Mouse (Mus musculus) megakaryocyte, adult 5-6 weeks (primary cell): Measurements from ENCODE around the gene Fam170b. TPM values are rescaled to one million over a fixed set of nuclear protein-coding genes. Genes with fewer than 3 reads are reported as not detected.

Source experiments
- ATAC-seq: 2 replicates; pipeline ENCODE4 v1.8.0; 2016; ENCODE audit warnings: mild to moderate bottlenecking, inconsistent platforms; ENCODE audit not compliant: poor library complexity, severe bottlenecking
- total RNA-seq, 2 experiments: library from RNA; stranded (forward) in 1 of 2; stranded (reverse) in 1 of 2; fragments of 153-499, 151-499 nt in 1 of 2; fragments of 221-1000, 200-1000 nt in 1 of 2; gene quantifications; 2 replicates each; pipeline versions ENCODE4 v1.2.3 to v1.2.4; 2015 to 2017

Gene Fam170b
- total RNA-seq, 2 experiments from 2014 or later = not detected

- no peak for ATAC-seq
Observed at GRCm38 (mm10) chr14:32827165-32827564, 6.6 kb upstream of the Fam170b start.

DNA sequence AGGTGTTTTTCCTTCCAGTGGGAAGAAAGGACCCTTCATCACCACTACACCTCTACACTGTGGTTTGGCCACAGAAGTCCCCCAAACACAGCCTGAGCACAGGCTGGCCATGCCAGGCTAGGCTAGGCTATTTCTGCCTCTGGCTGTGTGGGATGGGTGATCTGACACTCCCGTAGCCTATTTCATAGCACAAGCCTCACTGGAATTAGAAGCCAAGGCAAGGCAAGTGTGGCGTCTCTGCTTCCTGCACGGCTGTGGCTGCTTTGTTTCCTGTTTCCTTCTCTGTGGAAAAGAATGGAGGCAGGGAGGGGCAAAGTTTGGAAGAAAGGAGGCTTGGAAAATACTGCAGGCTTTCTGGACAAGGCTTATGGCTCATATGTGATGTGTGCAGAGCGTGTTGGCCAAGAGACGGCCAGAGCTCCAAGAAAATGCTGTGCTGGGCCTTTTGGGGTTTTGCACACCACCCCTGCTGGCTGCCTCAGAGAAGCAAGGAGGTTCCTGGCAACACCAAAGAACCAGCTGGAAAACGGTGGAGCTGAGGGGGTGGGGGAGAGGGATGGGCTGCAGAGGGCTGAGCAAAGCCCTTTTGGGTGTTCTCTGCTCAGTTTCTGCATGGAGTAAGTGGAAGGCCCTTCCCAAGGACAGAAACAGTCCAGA, 5.6 kb upstream of the Fam170b start:
- no peak for ATAC-seq

DNA sequence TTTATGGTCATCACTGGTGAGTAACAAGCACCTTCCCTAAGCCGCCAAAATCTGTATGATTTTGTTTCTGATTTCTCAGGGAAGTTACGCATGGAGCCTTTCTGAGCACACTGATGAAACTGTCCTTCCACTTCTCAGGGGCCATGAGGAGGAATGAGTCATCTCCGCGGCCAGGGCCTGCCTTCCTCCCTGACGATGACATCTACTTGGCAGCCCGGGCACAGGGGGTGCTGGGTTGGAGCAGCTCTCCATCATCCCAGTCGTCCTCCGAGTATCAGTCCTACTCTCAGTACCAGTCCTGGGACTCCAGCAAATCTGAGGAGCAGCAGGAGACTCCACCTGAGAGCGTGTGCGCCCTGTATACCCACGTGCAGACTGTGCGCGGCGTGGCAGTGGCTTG, 1.4 kb downstream of the Fam170b start:
- no peak for ATAC-seq

- no peak for ATAC-seq
Observed at GRCm38 (mm10) chr14:32835596-32835995, 1.8 kb downstream of the Fam170b start.

GRCm38 (mm10) chr14:32836191-32836590, 2.4 kb downstream of the Fam170b start:
- no peak for ATAC-seq

DNA sequence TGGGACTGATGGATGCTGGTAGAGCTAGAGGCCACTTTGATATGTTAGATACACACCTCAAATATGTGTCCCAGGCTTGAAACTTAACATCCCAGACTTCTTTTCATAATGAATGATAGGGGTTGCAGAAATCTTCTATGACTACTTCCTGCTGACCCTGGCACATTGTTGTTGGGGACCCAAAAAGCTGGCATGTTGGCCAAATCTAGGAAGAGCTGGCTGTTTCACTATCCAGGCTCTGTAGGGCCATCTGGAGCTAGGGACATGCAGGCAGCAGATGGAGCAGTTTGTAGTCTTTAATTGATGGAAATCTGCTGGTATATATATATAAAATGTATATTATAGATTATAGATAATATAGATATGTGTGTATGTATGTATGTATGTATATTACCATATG, 8.3 kb downstream of the Fam170b start:
- no peak for ATAC-seq

DNA sequence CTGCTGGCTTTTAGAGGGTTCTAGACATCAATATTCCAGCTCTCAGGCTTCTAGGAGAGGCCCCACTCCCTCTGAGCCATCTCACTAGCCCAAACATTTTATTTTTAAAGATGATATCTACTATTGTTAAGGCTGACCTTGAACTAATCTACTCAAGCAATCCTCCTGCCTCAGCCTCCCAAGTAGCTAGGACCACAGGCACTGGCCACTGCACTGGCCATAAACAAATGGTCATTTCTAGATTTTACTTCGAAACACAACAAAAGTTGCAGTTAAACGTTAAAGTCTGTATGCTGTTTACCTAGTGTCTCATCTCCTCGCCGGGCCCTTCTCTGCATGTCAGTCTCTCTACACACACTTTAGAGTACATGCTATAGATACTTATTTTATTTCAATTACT, 20.3 kb downstream of the Fam170b start:
- ATAC-seq = no peak

GRCm38 (mm10) chr14:32856246-32856645, 22.5 kb downstream of the Fam170b start:
- ATAC-seq = no peak

DNA sequence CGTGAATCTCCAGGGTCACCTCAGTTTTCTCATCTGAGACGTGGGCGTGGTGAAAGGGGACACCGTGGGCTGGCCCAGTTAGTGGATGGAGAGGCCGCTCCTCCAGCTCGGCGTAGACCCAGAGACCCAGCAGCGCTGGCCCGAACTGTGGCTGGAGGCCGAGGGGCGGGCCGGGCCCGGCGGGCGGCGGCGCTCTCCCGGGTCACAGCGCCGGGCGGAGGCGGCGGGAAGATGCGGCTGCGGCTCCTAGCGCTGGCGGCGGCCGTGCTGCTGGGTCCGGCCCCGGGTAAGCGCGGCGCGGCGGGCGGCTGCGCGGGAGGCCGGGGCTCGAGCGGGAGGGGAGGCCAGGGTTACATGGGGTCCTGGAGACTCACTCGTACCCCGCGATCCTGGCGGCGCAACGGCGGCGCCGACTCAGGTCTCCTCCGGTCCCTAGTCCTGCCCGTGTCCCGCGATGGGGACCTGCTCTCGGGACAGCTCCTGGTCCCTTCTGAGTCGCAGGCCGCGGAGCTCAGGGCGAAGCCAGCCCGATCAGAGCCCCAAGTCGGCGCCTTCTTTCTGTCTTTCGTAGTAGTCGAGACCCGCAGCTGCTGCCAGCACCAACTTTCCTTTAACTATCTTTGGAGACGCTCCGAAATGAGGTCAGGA, 23.0 kb downstream of the Fam170b start, which contains the start of gene Vstm4:
TSS of gene Vstm4 (plus strand) at position 76 of the 648 bp plus-strand sequence.
- ATAC-seq = no peak

DNA sequence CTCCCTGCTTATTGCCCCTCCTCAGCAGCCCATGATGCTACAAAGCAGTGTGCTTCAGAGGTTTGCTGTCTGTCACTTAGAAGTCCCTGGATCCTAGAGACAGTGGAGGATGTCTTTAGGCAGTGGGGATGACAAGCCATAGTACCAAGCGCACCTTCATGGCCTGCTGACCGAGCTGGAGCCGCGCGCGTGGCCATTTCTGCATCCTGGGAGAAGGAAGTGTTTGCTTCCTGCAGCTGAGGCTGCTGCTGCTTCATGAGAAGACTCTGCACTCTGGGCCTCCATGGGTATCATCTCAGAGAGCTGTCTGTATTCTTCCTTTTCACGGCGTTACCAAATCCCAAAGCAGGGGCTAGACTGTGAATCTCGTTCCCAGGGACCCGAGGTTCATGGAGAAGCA, 24.6 kb downstream of the Fam170b start:
- no peak for ATAC-seq

- ATAC-seq = no peak
Observed at GRCm38 (mm10) chr14:32858941-32859510, 25.3 kb downstream of the Fam170b start.

GRCm38 (mm10) chr14:32859831-32860569, 26.2 kb downstream of the Fam170b start:
- no peak for ATAC-seq

DNA sequence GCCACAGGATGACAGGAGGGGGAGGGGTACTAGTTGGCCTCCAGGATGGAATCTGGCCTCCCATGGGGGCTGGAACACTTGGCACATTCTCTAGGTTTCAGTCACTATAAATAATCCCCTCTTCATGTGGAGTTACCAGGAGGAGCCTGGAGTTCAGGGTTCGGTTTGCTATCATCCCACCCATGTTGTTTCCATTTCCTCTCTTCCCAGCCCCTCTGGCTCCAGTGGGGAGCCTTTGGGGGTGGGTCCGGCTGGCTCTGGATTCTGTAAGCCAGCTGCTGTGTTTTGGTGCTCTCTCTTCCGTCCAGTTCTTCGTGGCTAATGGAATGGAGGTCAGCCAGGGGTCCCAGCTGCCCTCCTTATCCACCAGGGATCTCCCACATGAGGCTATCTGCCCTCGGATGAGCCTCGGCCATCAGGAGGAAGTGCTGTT, 27.4 kb downstream of the Fam170b start:
- no peak for ATAC-seq

DNA sequence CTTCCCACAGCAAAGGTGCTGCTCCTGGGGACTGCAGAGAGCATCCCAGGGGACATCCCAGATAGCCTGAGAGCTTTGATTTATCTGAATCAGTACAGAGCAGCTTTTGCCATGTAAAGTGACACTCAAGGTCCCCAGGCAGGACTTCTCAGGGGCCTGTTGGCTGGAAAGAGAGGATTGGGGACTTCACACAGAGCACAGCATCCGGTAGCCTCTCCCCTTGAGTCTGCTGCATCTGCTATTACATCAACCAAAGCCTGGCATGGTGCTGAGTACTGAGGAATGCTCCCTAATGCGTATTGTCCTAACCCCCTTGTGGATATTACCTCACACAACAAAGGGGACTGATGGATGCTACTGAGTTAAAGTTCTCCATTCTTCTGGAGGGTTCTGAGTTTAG, 27.9 kb downstream of the Fam170b start:
- ATAC-seq = no peak

- no peak for ATAC-seq
Observed at GRCm38 (mm10) chr14:32865331-32865730, 31.6 kb downstream of the Fam170b start.

- no peak for ATAC-seq
Observed at GRCm38 (mm10) chr14:32871963-32872362, 38.2 kb downstream of the Fam170b start.

- ATAC-seq = no peak
Observed at GRCm38 (mm10) chr14:32877549-32877948, 43.8 kb downstream of the Fam170b start.

DNA sequence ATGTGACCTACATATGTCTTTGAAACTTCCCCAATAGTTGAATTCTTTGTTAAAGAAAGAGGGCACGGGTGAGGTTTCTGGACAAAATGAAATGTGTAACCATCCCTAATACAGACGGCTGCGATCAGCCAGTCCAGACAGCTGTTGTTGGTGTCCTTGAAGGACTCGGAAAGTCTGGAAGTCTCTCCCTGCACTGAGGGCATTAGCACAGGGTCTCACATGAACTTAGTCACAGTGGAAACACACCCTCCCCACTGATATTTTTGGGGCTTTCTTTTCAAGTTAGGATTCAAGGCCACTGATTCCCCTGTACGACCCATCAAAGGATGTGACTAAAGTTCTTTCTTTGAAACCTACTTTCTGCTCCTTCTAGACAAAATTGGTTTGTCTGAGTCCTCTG, 46.6 kb downstream of the Fam170b start:
- ATAC-seq = no peak

GRCm38 (mm10) chr14:32881693-32882092, 47.9 kb downstream of the Fam170b start:
- no peak for ATAC-seq
